Mouse (Mus musculus): ENCODE results near the gene Eef1g. TPM values are rescaled to one million over a fixed set of nuclear protein-coding genes. Genes with fewer than 3 reads are reported as not detected.

The Eef1g gene
- polyA plus RNA-seq (2014; fragmentation: Illumina TruSeq; extraction: RNeasy Lipid Tissue Mini Kit (QIAGEN cat#74804); ENCODE audit: low read depth, low replicate concordance): 285 TPM

GRCm38 (mm10) chr19:8966590-8967372, at the start of gene Eef1g:
Gene Eef1g, plus strand, starts transcription at chr19:8967041.

GRCm38 (mm10) chr19:8920073-8920736, 46.6 kb upstream of the Eef1g start, which contains the start of gene B3gat3:
Gene B3gat3, plus strand, starts transcription at chr19:8920374.

GRCm38 (mm10) chr19:8929224-8930088, 37.4 kb upstream of the Eef1g start, which contains the start of the genes Rom1 and Eml3:
Gene Rom1, minus strand, starts transcription at chr19:8929356.
Gene Eml3, plus strand, starts transcription at chr19:8929552.

GRCm38 (mm10) chr19:8941515-8942217, 25.2 kb upstream of the Eef1g start, which contains the start of gene Mta2:
Gene Mta2, plus strand, starts transcription at chr19:8941875.

GRCm38 (mm10) chr19:8953135-8954039, 13.5 kb upstream of the Eef1g start, which contains the start of gene Tut1:
Gene Tut1, plus strand, starts transcription at chr19:8953847.

GRCm38 (mm10) chr19:8989066-8989566, 22.3 kb downstream of the Eef1g start, which contains the start of gene Ahnak:
Gene Ahnak, plus strand, starts transcription at chr19:8989284.

Other genes with a start within 250 kb of the Eef1g start
- gene Slc3a2, start 243.7 kb upstream of the Eef1g start, polyA plus RNA-seq (2014; fragmentation: Illumina TruSeq; extraction: RNeasy Lipid Tissue Mini Kit (QIAGEN cat#74804); ENCODE audit: low read depth, low replicate concordance): 53.3 TPM
- 21.9 TPM for gene Wdr74, start 231.2 kb upstream of the Eef1g start, polyA plus RNA-seq (2014; fragmentation: Illumina TruSeq; extraction: RNeasy Lipid Tissue Mini Kit (QIAGEN cat#74804); ENCODE audit: low read depth, low replicate concordance)
- not detected for gene 1700092M07Rik, start 226.3 kb upstream of the Eef1g start, polyA plus RNA-seq (2014; fragmentation: Illumina TruSeq; extraction: RNeasy Lipid Tissue Mini Kit (QIAGEN cat#74804); ENCODE audit: low read depth, low replicate concordance)
- gene Stx5a, start 225.6 kb upstream of the Eef1g start, polyA plus RNA-seq (2014; fragmentation: Illumina TruSeq; extraction: RNeasy Lipid Tissue Mini Kit (QIAGEN cat#74804); ENCODE audit: low read depth, low replicate concordance): 51.6 TPM
- gene Nxf1, start 210.0 kb upstream of the Eef1g start, polyA plus RNA-seq (2014; fragmentation: Illumina TruSeq; extraction: RNeasy Lipid Tissue Mini Kit (QIAGEN cat#74804); ENCODE audit: low read depth, low replicate concordance): 80.9 TPM
- 132 TPM for gene Tmem223, start 196.0 kb upstream of the Eef1g start, polyA plus RNA-seq (2014; fragmentation: Illumina TruSeq; extraction: RNeasy Lipid Tissue Mini Kit (QIAGEN cat#74804); ENCODE audit: low read depth, low replicate concordance)
- gene Tmem179b, start 192.6 kb upstream of the Eef1g start, polyA plus RNA-seq (2014; fragmentation: Illumina TruSeq; extraction: RNeasy Lipid Tissue Mini Kit (QIAGEN cat#74804); ENCODE audit: low read depth, low replicate concordance): 18.0 TPM
- gene Taf6l, start 180.6 kb upstream of the Eef1g start, polyA plus RNA-seq (2014; fragmentation: Illumina TruSeq; extraction: RNeasy Lipid Tissue Mini Kit (QIAGEN cat#74804); ENCODE audit: low read depth, low replicate concordance): 4.8 TPM
- gene Polr2g, start 168.5 kb upstream of the Eef1g start, polyA plus RNA-seq (2014; fragmentation: Illumina TruSeq; extraction: RNeasy Lipid Tissue Mini Kit (QIAGEN cat#74804); ENCODE audit: low read depth, low replicate concordance): 84.7 TPM
- gene Zbtb3, start 164.5 kb upstream of the Eef1g start, polyA plus RNA-seq (2014; fragmentation: Illumina TruSeq; extraction: RNeasy Lipid Tissue Mini Kit (QIAGEN cat#74804); ENCODE audit: low read depth, low replicate concordance): 1.9 TPM
- 19.7 TPM for gene Ttc9c, start 147.7 kb upstream of the Eef1g start, polyA plus RNA-seq (2014; fragmentation: Illumina TruSeq; extraction: RNeasy Lipid Tissue Mini Kit (QIAGEN cat#74804); ENCODE audit: low read depth, low replicate concordance)
- 53.1 TPM for gene Hnrnpul2, start 147.0 kb upstream of the Eef1g start, polyA plus RNA-seq (2014; fragmentation: Illumina TruSeq; extraction: RNeasy Lipid Tissue Mini Kit (QIAGEN cat#74804); ENCODE audit: low read depth, low replicate concordance)
- not detected for gene AC129217.1, start 137.3 kb upstream of the Eef1g start, polyA plus RNA-seq (2014; fragmentation: Illumina TruSeq; extraction: RNeasy Lipid Tissue Mini Kit (QIAGEN cat#74804); ENCODE audit: low read depth, low replicate concordance)
- gene Bscl2, start 129.6 kb upstream of the Eef1g start, polyA plus RNA-seq (2014; fragmentation: Illumina TruSeq; extraction: RNeasy Lipid Tissue Mini Kit (QIAGEN cat#74804); ENCODE audit: low read depth, low replicate concordance): 28.4 TPM
- gene Gng3, start 127.8 kb upstream of the Eef1g start, polyA plus RNA-seq (2014; fragmentation: Illumina TruSeq; extraction: RNeasy Lipid Tissue Mini Kit (QIAGEN cat#74804); ENCODE audit: low read depth, low replicate concordance): not detected
- gene Lrrn4cl, start 116.3 kb upstream of the Eef1g start, polyA plus RNA-seq (2014; fragmentation: Illumina TruSeq; extraction: RNeasy Lipid Tissue Mini Kit (QIAGEN cat#74804); ENCODE audit: low read depth, low replicate concordance): 3.0 TPM
- gene Ubxn1, start 95.5 kb upstream of the Eef1g start, polyA plus RNA-seq (2014; fragmentation: Illumina TruSeq; extraction: RNeasy Lipid Tissue Mini Kit (QIAGEN cat#74804); ENCODE audit: low read depth, low replicate concordance): 129 TPM
- gene Uqcc3, start 86.1 kb upstream of the Eef1g start, polyA plus RNA-seq (2014; fragmentation: Illumina TruSeq; extraction: RNeasy Lipid Tissue Mini Kit (QIAGEN cat#74804); ENCODE audit: low read depth, low replicate concordance): 58.9 TPM
- 0.76 TPM for gene Lbhd1, start 83.3 kb upstream of the Eef1g start, polyA plus RNA-seq (2014; fragmentation: Illumina TruSeq; extraction: RNeasy Lipid Tissue Mini Kit (QIAGEN cat#74804); ENCODE audit: low read depth, low replicate concordance)
- not detected for gene Gm49403, start 83.1 kb upstream of the Eef1g start, polyA plus RNA-seq (2014; fragmentation: Illumina TruSeq; extraction: RNeasy Lipid Tissue Mini Kit (QIAGEN cat#74804); ENCODE audit: low read depth, low replicate concordance)
- gene 1810009A15Rik, start 78.2 kb upstream of the Eef1g start, polyA plus RNA-seq (2014; fragmentation: Illumina TruSeq; extraction: RNeasy Lipid Tissue Mini Kit (QIAGEN cat#74804); ENCODE audit: low read depth, low replicate concordance): 33.7 TPM
- gene Gm49416, start 78.1 kb upstream of the Eef1g start, polyA plus RNA-seq (2014; fragmentation: Illumina TruSeq; extraction: RNeasy Lipid Tissue Mini Kit (QIAGEN cat#74804); ENCODE audit: low read depth, low replicate concordance): not detected
- gene Ints5, start 74.0 kb upstream of the Eef1g start, polyA plus RNA-seq (2014; fragmentation: Illumina TruSeq; extraction: RNeasy Lipid Tissue Mini Kit (QIAGEN cat#74804); ENCODE audit: low read depth, low replicate concordance): 8.8 TPM
- 55.4 TPM for gene Ganab, start 69.0 kb upstream of the Eef1g start, polyA plus RNA-seq (2014; fragmentation: Illumina TruSeq; extraction: RNeasy Lipid Tissue Mini Kit (QIAGEN cat#74804); ENCODE audit: low read depth, low replicate concordance)
- 39.6 TPM for gene B3gat3, start 46.7 kb upstream of the Eef1g start, polyA plus RNA-seq (2014; fragmentation: Illumina TruSeq; extraction: RNeasy Lipid Tissue Mini Kit (QIAGEN cat#74804); ENCODE audit: low read depth, low replicate concordance)
- 19.5 TPM for gene Rom1, start 37.7 kb upstream of the Eef1g start, polyA plus RNA-seq (2014; fragmentation: Illumina TruSeq; extraction: RNeasy Lipid Tissue Mini Kit (QIAGEN cat#74804); ENCODE audit: low read depth, low replicate concordance)
- 11.8 TPM for gene Eml3, start 37.5 kb upstream of the Eef1g start, polyA plus RNA-seq (2014; fragmentation: Illumina TruSeq; extraction: RNeasy Lipid Tissue Mini Kit (QIAGEN cat#74804); ENCODE audit: low read depth, low replicate concordance)
- 34.6 TPM for gene Mta2, start 25.2 kb upstream of the Eef1g start, polyA plus RNA-seq (2014; fragmentation: Illumina TruSeq; extraction: RNeasy Lipid Tissue Mini Kit (QIAGEN cat#74804); ENCODE audit: low read depth, low replicate concordance)
- 9.8 TPM for gene Tut1, start 13.2 kb upstream of the Eef1g start, polyA plus RNA-seq (2014; fragmentation: Illumina TruSeq; extraction: RNeasy Lipid Tissue Mini Kit (QIAGEN cat#74804); ENCODE audit: low read depth, low replicate concordance)
- gene Ahnak, start 22.2 kb downstream of the Eef1g start, polyA plus RNA-seq (2014; fragmentation: Illumina TruSeq; extraction: RNeasy Lipid Tissue Mini Kit (QIAGEN cat#74804); ENCODE audit: low read depth, low replicate concordance): 84.3 TPM
- gene Scgb1a1, start 120.9 kb downstream of the Eef1g start, polyA plus RNA-seq (2014; fragmentation: Illumina TruSeq; extraction: RNeasy Lipid Tissue Mini Kit (QIAGEN cat#74804); ENCODE audit: low read depth, low replicate concordance): not detected
- 31.3 TPM for gene Asrgl1, start 168.6 kb downstream of the Eef1g start, polyA plus RNA-seq (2014; fragmentation: Illumina TruSeq; extraction: RNeasy Lipid Tissue Mini Kit (QIAGEN cat#74804); ENCODE audit: low read depth, low replicate concordance)

All from heart, adult 10 weeks (tissue).